Mouse (Mus musculus): ENCODE measurements around the gene Tbc1d22a. TPM values are rescaled to one million over a fixed set of nuclear protein-coding genes. Genes with fewer than 3 reads are reported as not detected.
"Not testable (repeated sequence)": the region's sequence is repeated elsewhere in the genome, so short reads cannot be mapped to it uniquely, and the experiment has no call there.

Gene Tbc1d22a
- 10 to 100 TPM; 34.5 to 37.7 TPM for total RNA-seq (2021)
- 38.7 and 44.4 TPM in 2 replicates for polyA plus RNA-seq (2012; rRNA removed)
- long read RNA-seq, transcript Tbc1d22a-201 (13 exons, 3,229 nt): major isoform, 31 of 39 reads
- long read RNA-seq, partial matches to known transcripts: 3 of 39 reads
- long read RNA-seq, other reads (novel, unspliced or antisense): 5 of 39 reads

GRCm38 (mm10) chr15:86213753-86214548 is at the start of gene Tbc1d22a:
Tbc1d22a (plus strand) TSS chr15:86214459.
- peak; percentile 94 for DNase-seq

GRCm38 (mm10) chr15:86164718-86165345 is 49.4 kb upstream of the Tbc1d22a start:
- no peak for DNase-seq

- no peak for DNase-seq
Measured at GRCm38 (mm10) chr15:86165811-86166590, 48.3 kb upstream of the Tbc1d22a start.

- no peak for DNase-seq
Measured at GRCm38 (mm10) chr15:86167032-86167655, 47.1 kb upstream of the Tbc1d22a start.

GRCm38 (mm10) chr15:86167787-86168504 is 46.3 kb upstream of the Tbc1d22a start:
- DNase-seq: no peak

GRCm38 (mm10) chr15:86168505-86168867 is 45.8 kb upstream of the Tbc1d22a start:
- DNase-seq: no peak

GRCm38 (mm10) chr15:86168941-86169816 is 45.1 kb upstream of the Tbc1d22a start:
- no peak for DNase-seq

GRCm38 (mm10) chr15:86169817-86170110 is 44.5 kb upstream of the Tbc1d22a start:
- peak; percentile 48 for DNase-seq

- no peak for DNase-seq
Measured at GRCm38 (mm10) chr15:86171316-86171715, 42.9 kb upstream of the Tbc1d22a start.

- DNase-seq: peak; percentile 66
Measured at GRCm38 (mm10) chr15:86172124-86172523, 42.1 kb upstream of the Tbc1d22a start.

GRCm38 (mm10) chr15:86172526-86172925 is 41.7 kb upstream of the Tbc1d22a start:
- peak; percentile 56 for DNase-seq

- DNase-seq: no peak
Measured at GRCm38 (mm10) chr15:86173136-86173985, 40.9 kb upstream of the Tbc1d22a start.

GRCm38 (mm10) chr15:86175253-86176050 is 38.8 kb upstream of the Tbc1d22a start:
- no peak for DNase-seq

GRCm38 (mm10) chr15:86176166-86176565 is 38.1 kb upstream of the Tbc1d22a start:
- no peak for DNase-seq

GRCm38 (mm10) chr15:86176771-86177702 is 37.2 kb upstream of the Tbc1d22a start:
- peak; percentile 54 for DNase-seq

- not testable (repeated sequence) for DNase-seq
Measured at GRCm38 (mm10) chr15:86177703-86178251, 36.5 kb upstream of the Tbc1d22a start.

- DNase-seq: no peak
Measured at GRCm38 (mm10) chr15:86178594-86178993, 35.7 kb upstream of the Tbc1d22a start.
